Mouse (Mus musculus): ENCODE measurements around the gene Dnajb12.

- no peak for TF ChIP-seq CTCF (IDR thresholded peaks at IDR 0.05; ENCODE audit: low read depth, low read length)
- TF ChIP-seq POLR2A (IDR thresholded peaks at IDR 0.05; ENCODE audit: extremely low read depth, insufficient read depth, low read length) = no peak
Observed at GRCm38 (mm10) chr10:59857157-59857556, 22.2 kb upstream of the Dnajb12 start.
